Mouse (Mus musculus) brain, embryonic 14.5 days (tissue): ENCODE measurements around the gene Nphs1.

ENCODE experiments used
- CTCF ChIP-seq: fragments of 200-500 bp; IDR thresholded peaks from 2 replicates; pipeline ENCODE4 v1.5.1; 2012; ENCODE audit warnings: inconsistent platforms, mild to moderate bottlenecking, moderate library complexity, borderline replicate concordance; ENCODE audit not compliant: insufficient read depth, insufficient read length; ENCODE audit errors: extremely low read depth
- POLR2A ChIP-seq: fragments of 200-500 bp; IDR thresholded peaks from 2 replicates; pipeline ENCODE4 v1.6.1; 2012; ENCODE audit warnings: mild to moderate bottlenecking, inconsistent platforms, borderline replicate concordance; ENCODE audit not compliant: poor library complexity, insufficient read depth, insufficient read length, severe bottlenecking; ENCODE audit errors: extremely low read depth

- no peak for TF ChIP-seq CTCF
- TF ChIP-seq POLR2A: no peak
Observed at GRCm38 (mm10) chr7:30439734-30440133, 18.4 kb upstream of the Nphs1 start.
